Mouse (Mus musculus): ENCODE measurements around the gene Prim2. TPM values are rescaled to one million over a fixed set of nuclear protein-coding genes. Genes with fewer than 3 reads are reported as not detected.

Gene Prim2
- polyA plus RNA-seq, 1 experiment from 2014 or later: 30.0 TPM

- WGBS: 95% methylated on average over 2 of the region's 2 CpGs
- H3K9me3 ChIP-seq (replicated peaks): no peaks in the 10 kb centered on the region
- no peak for ATAC-seq (ENCODE audit: low FRiP score)
- H3K36me3 ChIP-seq: no peaks in the 10 kb centered on the region
- peaks cover 11% of the 10 kb centered on the region for H3K4me1 ChIP-seq
- H3K27me3 ChIP-seq: no peaks in the 10 kb centered on the region
- no peak overlapping the region for H3K4me3 ChIP-seq
- H3K4me2 ChIP-seq (replicated peaks): no peak overlapping the region
- no peak overlapping the region for H3K27ac ChIP-seq
- no peak overlapping the region for H3K9ac ChIP-seq
Observed at GRCm38 (mm10) chr1:33530491-33530890, 139.1 kb downstream of the Prim2 start.

- ATAC-seq (ENCODE audit: low FRiP score): no peak
- Histone ChIP-seq H3K4me1 (peaks cover 11% of the 10 kb centered on the region), H3K27me3 (no peaks in the 10 kb centered on the region), H3K9me3 (replicated peaks) (no peaks in the 10 kb centered on the region), H3K4me3 (no peak overlapping the region), H3K4me2 (replicated peaks) (no peak overlapping the region), H3K27ac (no peak overlapping the region), H3K36me3 (no peaks in the 10 kb centered on the region), H3K9ac (no peak overlapping the region)
- WGBS: 85% methylated on average over 8 of the region's 8 CpGs
Observed at GRCm38 (mm10) chr1:33529543-33530232, 139.9 kb downstream of the Prim2 start.

DNA sequence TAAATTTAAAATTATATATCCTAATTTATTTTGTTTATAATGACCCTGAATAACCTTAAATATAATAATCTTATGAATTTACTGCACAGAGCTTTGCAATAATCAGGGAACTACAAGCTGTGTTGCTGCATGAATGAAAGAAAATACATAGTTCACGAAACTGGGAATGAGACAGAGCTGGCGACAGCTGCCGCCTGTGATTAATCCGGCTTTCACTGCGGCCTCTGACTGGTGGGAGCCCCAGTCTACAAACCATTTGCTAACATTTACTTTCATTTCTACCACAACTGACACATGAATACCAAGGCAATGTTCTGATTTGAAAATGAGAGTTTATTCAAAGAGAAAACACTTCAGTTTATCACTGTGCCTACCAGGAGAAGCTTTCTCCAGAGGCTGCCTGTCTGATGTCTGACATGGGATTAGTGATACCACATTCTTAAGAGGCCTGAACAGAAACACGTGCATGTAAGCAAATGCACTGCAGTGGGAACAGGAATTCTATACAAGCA is 142.2 kb downstream of the Prim2 start:
- 68% methylated on average over 6 of the region's 6 CpGs for WGBS
- H3K27ac ChIP-seq: no peak overlapping the region
- ATAC-seq (ENCODE audit: low FRiP score): no peak

GRCm38 (mm10) chr1:33523223-33523622 is 146.4 kb downstream of the Prim2 start:
- ATAC-seq (ENCODE audit: low FRiP score): no peak
- Histone ChIP-seq H3K36me3 (no peaks in the 10 kb centered on the region), H3K27ac (no peak overlapping the region), H3K9ac (no peak overlapping the region), H3K4me2 (replicated peaks) (no peak overlapping the region), H3K4me3 (no peak overlapping the region), H3K9me3 (replicated peaks) (no peaks in the 10 kb centered on the region), H3K4me1 (no peaks in the 10 kb centered on the region), H3K27me3 (no peaks in the 10 kb centered on the region)
- WGBS: 86% methylated on average over 5 of the region's 5 CpGs

More for the DNA sequence above, 142.2 kb downstream of the Prim2 start:
- Histone ChIP-seq H3K4me1 (peaks cover 11% of the 10 kb centered on the region), H3K4me3 (no peak overlapping the region), H3K9ac (no peak overlapping the region), H3K27me3 (no peaks in the 10 kb centered on the region), H3K4me2 (replicated peaks) (no peak overlapping the region), H3K36me3 (no peaks in the 10 kb centered on the region), H3K9me3 (replicated peaks) (no peaks in the 10 kb centered on the region)

- no peaks in the 10 kb centered on the region for H3K9me3 ChIP-seq (replicated peaks)
- no peaks in the 10 kb centered on the region for H3K36me3 ChIP-seq
- ATAC-seq (ENCODE audit: low FRiP score): no peak
- no peak overlapping the region for H3K4me3 ChIP-seq
- H3K27ac ChIP-seq: no peak overlapping the region
- no peak overlapping the region for H3K9ac ChIP-seq
- H3K4me1 ChIP-seq: no peaks in the 10 kb centered on the region
- no peak overlapping the region for H3K4me2 ChIP-seq (replicated peaks)
- WGBS: 88% methylated on average over 8 of the region's 8 CpGs
- H3K27me3 ChIP-seq: no peaks in the 10 kb centered on the region
Observed at GRCm38 (mm10) chr1:33515124-33515523, 154.5 kb downstream of the Prim2 start.

DNA sequence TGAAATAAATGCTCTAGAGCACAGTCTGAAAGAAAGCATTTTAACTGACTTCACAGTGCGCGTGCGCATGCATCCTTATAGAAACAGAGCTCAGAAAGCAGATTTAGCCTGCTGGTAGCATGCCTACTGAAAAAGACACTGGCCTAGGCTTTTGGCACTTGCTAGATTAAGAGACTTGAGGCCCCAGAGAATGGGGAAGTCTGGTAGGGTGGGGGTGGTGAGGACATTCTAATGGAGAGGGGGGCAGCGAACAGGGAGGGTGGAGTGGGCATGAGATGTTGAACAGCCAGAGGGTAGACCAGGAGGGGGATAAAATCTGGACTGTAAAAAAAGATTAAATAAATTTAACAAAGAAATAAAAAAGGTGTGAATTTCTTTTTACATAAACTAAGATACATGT is 158.3 kb downstream of the Prim2 start:
- Histone ChIP-seq H3K4me3 (no peak overlapping the region), H3K9ac (no peak overlapping the region), H3K4me1 (no peaks in the 10 kb centered on the region), H3K27me3 (no peaks in the 10 kb centered on the region), H3K36me3 (no peaks in the 10 kb centered on the region), H3K4me2 (replicated peaks) (no peak overlapping the region), H3K9me3 (replicated peaks) (no peaks in the 10 kb centered on the region), H3K27ac (no peak overlapping the region)
- WGBS: 95% methylated on average over 4 of the region's 4 CpGs
- ATAC-seq (ENCODE audit: low FRiP score): no peak

DNA sequence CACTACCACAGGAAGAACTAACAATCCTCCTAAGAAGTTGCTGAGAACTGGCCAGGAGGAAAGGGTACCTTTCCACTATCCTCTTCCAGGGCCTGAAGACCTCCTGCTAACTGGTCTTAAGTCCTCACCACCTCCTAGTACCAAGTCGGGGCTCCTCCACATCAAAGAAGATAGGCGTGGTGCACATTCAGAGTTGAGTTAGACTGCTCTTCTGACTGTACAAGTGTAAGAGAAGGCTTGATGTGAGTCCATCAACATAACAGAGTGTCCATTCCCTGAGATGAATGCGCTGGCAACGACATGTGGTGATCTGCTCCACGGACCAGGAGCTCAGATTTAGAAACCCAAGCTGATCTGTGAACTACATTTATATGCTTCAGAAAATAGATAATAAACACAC is 165.2 kb downstream of the Prim2 start:
- ATAC-seq (ENCODE audit: low FRiP score): no peak
- Histone ChIP-seq H3K27ac (no peak overlapping the region), H3K4me1 (no peaks in the 10 kb centered on the region), H3K36me3 (no peaks in the 10 kb centered on the region), H3K9me3 (replicated peaks) (no peaks in the 10 kb centered on the region), H3K27me3 (no peaks in the 10 kb centered on the region), H3K4me2 (replicated peaks) (no peak overlapping the region), H3K4me3 (no peak overlapping the region), H3K9ac (no peak overlapping the region)
- 98% methylated on average over 5 of the region's 5 CpGs for WGBS

GRCm38 (mm10) chr1:33502890-33503289 is 166.7 kb downstream of the Prim2 start:
- Histone ChIP-seq H3K36me3 (no peaks in the 10 kb centered on the region), H3K4me3 (no peak overlapping the region), H3K4me1 (no peaks in the 10 kb centered on the region), H3K4me2 (replicated peaks) (no peak overlapping the region), H3K27ac (no peak overlapping the region), H3K27me3 (no peaks in the 10 kb centered on the region), H3K9ac (no peak overlapping the region), H3K9me3 (replicated peaks) (no peaks in the 10 kb centered on the region)
- ATAC-seq (ENCODE audit: low FRiP score): no peak
- WGBS: 83% methylated on average over 7 of the region's 7 CpGs

DNA sequence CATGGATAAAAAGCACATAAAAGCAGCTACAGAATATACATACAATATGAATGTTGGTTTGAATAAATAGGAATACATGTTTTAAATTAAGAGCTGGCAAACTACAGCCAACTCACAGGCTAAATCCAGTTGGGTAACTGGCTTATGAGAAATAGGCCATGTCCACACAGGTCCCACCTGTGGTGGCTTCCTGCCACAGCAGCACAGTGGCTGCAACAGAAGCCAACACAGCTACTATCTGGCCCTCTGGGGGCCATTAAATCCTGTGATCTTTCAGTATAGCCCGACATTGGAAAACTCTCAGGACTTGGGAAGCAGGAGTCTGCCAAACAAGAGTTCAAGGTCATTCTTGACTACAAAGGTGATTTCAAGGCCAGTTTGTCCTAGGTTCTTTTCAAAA is 167.3 kb downstream of the Prim2 start:
- 67% methylated on average over 1 of the region's 1 CpGs for WGBS

DNA sequence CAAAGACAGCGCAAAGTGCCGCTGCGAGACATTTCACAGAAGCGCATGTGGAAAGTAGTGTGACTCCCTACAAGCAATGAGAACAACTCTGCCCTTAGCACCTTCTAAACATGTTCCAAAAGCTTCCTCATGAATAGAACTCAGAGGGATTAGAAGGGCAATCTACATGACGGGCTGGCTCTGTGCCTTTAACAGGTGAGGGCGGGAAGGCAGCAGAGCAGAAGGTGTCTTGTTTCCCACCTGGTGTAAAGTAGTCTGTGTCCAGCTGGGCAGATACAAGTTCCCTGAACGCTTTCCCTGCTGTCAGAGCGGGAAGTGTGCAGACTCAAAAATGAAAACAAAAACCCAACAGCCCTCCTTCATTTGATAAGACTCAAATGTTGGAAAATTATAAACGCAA is 169.5 kb downstream of the Prim2 start:
- no peaks in the 10 kb centered on the region for H3K9me3 ChIP-seq (replicated peaks)
- no peak overlapping the region for H3K27ac ChIP-seq
- no peaks in the 10 kb centered on the region for H3K27me3 ChIP-seq
- H3K9ac ChIP-seq: no peak overlapping the region
- no peak for ATAC-seq (ENCODE audit: low FRiP score)
- no peak overlapping the region for H3K4me3 ChIP-seq
- H3K36me3 ChIP-seq: no peaks in the 10 kb centered on the region
- no peak overlapping the region for H3K4me2 ChIP-seq (replicated peaks)
- WGBS: 87% methylated on average over 9 of the region's 9 CpGs
- no peaks in the 10 kb centered on the region for H3K4me1 ChIP-seq

More for the DNA sequence above, 167.3 kb downstream of the Prim2 start:
- Histone ChIP-seq H3K4me2 (replicated peaks) (no peak overlapping the region), H3K27me3 (no peaks in the 10 kb centered on the region), H3K27ac (no peak overlapping the region), H3K4me3 (no peak overlapping the region), H3K36me3 (no peaks in the 10 kb centered on the region), H3K4me1 (no peaks in the 10 kb centered on the region), H3K9me3 (replicated peaks) (no peaks in the 10 kb centered on the region), H3K9ac (no peak overlapping the region)
- ATAC-seq (ENCODE audit: low FRiP score): no peak

DNA sequence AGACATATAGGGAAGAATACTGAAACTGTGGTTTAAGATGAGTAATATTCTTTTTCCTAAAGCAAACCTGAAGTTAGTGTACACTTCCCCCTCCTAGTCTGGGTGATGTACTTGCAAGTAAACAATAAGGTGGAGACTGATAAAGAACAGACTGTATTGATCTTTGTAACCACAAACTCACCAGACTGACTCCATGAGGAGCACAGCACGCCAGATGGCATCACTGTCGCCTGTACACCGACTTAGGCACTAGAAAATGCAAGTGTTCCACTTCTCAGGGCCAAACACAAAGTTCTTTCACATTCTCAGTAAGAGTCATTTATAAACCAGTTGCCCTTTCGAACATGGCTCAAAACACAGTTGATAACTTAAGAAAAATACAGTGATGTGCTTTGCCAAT is 170.0 kb downstream of the Prim2 start:
- ATAC-seq (ENCODE audit: low FRiP score): no peak
- 79% methylated on average over 4 of the region's 4 CpGs for WGBS
- H3K4me3 ChIP-seq: no peak overlapping the region
- no peak overlapping the region for H3K27ac ChIP-seq
- H3K27me3 ChIP-seq: no peaks in the 10 kb centered on the region
- no peak overlapping the region for H3K4me2 ChIP-seq (replicated peaks)
- H3K36me3 ChIP-seq: no peaks in the 10 kb centered on the region
- H3K9ac ChIP-seq: no peak overlapping the region
- H3K4me1 ChIP-seq: no peaks in the 10 kb centered on the region
- no peaks in the 10 kb centered on the region for H3K9me3 ChIP-seq (replicated peaks)

- no peaks in the 10 kb centered on the region for H3K4me1 ChIP-seq
- ATAC-seq (ENCODE audit: low FRiP score): no peak
- 82% methylated on average over 4 of the region's 4 CpGs for WGBS
- no peaks in the 10 kb centered on the region for H3K27me3 ChIP-seq
- no peak overlapping the region for H3K27ac ChIP-seq
- H3K9me3 ChIP-seq (replicated peaks): no peaks in the 10 kb centered on the region
- H3K4me2 ChIP-seq (replicated peaks): no peak overlapping the region
- no peak overlapping the region for H3K9ac ChIP-seq
- no peak overlapping the region for H3K4me3 ChIP-seq
- H3K36me3 ChIP-seq: no peaks in the 10 kb centered on the region
Observed at GRCm38 (mm10) chr1:33496128-33496527, 173.5 kb downstream of the Prim2 start.

DNA sequence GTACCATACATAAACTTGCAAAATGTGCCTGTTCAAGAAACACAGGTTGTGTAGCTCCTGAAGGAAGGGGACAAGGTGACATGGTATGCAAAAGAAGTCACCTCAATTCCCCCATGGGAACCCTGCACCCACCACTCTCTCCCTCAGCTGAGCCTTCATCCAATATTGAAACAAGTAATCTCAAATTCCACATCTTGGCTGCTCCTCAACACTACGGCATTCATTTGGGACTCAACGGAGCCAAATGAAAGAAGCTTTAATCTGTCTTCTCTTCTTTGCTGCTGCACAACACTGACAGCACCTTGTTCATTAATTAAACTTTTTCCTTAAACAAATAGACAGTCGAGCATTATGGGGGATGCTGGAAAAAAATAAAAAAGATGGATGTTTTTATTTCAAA is 174.0 kb downstream of the Prim2 start:
- Histone ChIP-seq H3K36me3 (no peaks in the 10 kb centered on the region), H3K4me1 (no peaks in the 10 kb centered on the region), H3K9me3 (replicated peaks) (no peaks in the 10 kb centered on the region), H3K4me2 (replicated peaks) (no peak overlapping the region), H3K9ac (no peak overlapping the region), H3K4me3 (no peak overlapping the region), H3K27me3 (no peaks in the 10 kb centered on the region), H3K27ac (no peak overlapping the region; the same call in 1 of the 2 replicates)
- WGBS: 66% methylated on average over 3 of the region's 3 CpGs
- ATAC-seq (ENCODE audit: low FRiP score): no peak

All from hindbrain, embryonic 12.5 days (tissue).